9 mouse cellular contexts compared by ENCODE assay signal in the genomic region with DNA sequence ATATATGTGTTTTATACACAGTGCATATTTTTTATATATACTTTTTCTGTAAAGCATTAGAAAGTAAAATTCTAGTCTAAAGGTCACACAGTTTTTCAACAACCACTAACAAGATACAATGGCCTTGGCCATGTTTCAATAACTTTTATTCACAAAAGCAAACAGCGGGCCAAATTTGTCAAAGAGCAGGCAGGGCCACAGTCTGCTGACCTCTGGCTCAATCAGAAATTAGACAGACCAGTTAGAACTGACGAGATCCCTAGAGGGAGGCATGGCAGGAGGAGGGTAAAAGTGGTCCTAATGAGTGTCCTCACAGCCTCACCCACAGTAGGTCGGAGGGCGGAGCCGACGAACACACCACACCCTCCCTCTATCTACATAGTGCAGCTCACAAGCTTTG.
"Had no signal": no experiment of that assay in that cellular context is flagged by ENCODE, and none has a peak within 500 bp of the region (broad histone marks: within the 10 kb centered on the region; RNA-seq: fewer than 3 reads in every experiment).

No protein-coding gene starts in this region.

- ATAC-seq: midbrain, embryonic 16.5 days had no signal

- DNase-seq: kidney, postnatal 25 days; layer of hippocampus, postnatal 36 days; liver, embryonic 13.5 days; lung, adult 2 months; retina, postnatal 1 day; right cerebral cortex, postnatal 25 days; spleen, adult 18-20 months; thymus, postnatal 25 days had no signal
